Mouse (Mus musculus) cerebellum, adult 2 months (tissue): ENCODE results near the gene Duoxa1.

ENCODE experiments used
- CTCF ChIP-seq: fragments of 200-500 bp; IDR thresholded peaks from 2 replicates; pipeline ENCODE4 v1.5.1; 2011; ENCODE audit warnings: low read depth, mild to moderate bottlenecking, control low read depth, low read length, moderate library complexity, borderline replicate concordance; ENCODE audit not compliant: insufficient read depth
- POLR2A ChIP-seq: fragments of 200-500 bp; IDR thresholded peaks from 2 replicates; pipeline ENCODE4 v1.6.1; 2011; ENCODE audit warnings: low read length, control low read depth, borderline replicate concordance; ENCODE audit not compliant: insufficient read depth

DNA sequence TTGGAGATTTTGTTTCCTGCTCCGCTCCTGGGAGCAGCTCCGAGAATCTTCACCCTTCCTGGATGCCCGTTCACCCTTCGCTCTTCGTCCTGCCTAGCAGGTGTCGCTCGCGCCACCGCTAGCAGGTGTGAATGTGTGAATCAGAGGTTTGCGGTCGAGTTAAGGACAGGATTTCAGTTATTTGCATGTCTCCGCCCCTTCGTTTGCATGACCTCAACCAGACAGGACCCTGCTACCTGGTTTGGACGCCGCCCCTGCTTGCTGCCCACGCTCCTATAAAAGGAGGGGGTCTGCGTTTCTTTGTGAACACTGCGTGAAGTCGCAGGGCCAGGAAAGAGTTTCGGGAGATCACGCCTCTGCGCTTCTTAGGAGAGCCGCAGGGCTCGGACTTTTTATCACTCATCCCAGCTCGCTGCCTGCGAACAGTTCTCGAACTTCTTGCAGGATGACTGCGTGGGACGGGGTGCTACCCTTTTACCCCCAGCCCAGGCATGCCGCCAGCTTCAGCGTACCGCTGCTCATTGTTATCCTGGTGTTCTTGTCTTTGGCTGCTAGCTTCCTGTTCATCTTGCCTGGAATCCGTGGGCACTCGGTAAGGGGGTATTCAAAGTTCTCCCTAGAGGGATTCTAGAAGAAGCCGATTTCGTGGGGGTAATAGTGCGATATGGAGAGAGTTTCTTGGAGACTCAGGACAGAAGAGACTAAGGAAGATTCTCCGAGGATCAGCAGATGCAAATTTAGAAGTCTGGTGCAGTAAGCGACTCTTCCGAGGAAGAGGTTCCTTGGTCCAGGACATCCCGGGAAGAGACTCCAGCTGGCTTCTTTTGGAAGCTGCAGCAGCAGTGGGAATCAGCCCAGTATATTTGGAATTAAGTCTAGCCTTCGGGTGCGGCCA is 14.7 kb downstream of the Duoxa1 start, which contains the start of gene Duoxa2:
- TF ChIP-seq CTCF (no peak), POLR2A (no peak)
